Mouse (Mus musculus): Measurements from ENCODE around the gene Hsd17b11. TPM values are rescaled to one million over a fixed set of nuclear protein-coding genes. Genes with fewer than 3 reads are reported as not detected.

Hsd17b11 gene
- polyA plus RNA-seq, 1 experiment from 2014 or later: 1.3 TPM

GRCm38 (mm10) chr5:104052956-104053355 lies 31.2 kb upstream of the Hsd17b11 start:
- 56% methylated on average over 8 of the region's 8 CpGs for WGBS
- Histone ChIP-seq H3K9ac (replicated peaks) (no peak overlapping the region), H3K27me3 (no peaks in the 10 kb centered on the region), H3K4me3 (no peak overlapping the region), H3K4me1 (peaks cover 4% of the 10 kb centered on the region; the same call in 1 of the 2 replicates), H3K27ac (replicated peaks) (no peak overlapping the region), H3K9me3 (no peaks in the 10 kb centered on the region), H3K4me2 (replicated peaks) (no peak overlapping the region), H3K36me3 (peaks cover 27% of the 10 kb centered on the region)
- ATAC-seq (ENCODE audit: low FRiP score, low read depth): no peak

DNA sequence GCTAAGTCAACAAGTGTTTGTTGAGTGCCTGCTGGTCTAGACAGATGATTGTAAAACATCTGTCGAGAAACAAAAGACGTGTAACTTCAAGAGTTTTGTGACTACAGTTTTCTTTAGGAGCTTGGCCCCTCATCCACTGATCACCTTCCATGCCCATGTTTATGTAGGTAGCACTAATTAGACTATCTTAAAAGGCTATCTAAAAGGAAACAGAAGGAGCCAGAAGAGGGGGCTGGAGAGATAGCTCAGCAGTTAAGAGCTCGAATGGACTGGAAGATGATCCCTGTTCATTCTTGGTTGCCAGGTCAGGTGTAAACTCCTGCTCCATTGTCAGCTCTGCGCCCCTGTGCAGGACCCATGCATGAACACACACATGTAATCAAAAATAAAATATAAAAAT lies 26.4 kb upstream of the Hsd17b11 start:
- H3K36me3 ChIP-seq: peaks cover 22% of the 10 kb centered on the region
- H3K27me3 ChIP-seq: 0 out of 2 replicates have a peak, but pooled peaks cover 3% of the 10 kb centered on the region
- H3K9me3 ChIP-seq: no peaks in the 10 kb centered on the region
- 56% methylated on average over 4 of the region's 4 CpGs for WGBS
- H3K27ac ChIP-seq (replicated peaks): no peak overlapping the region
- H3K4me2 ChIP-seq (replicated peaks): peak overlapping the region; percentile 68
- peak overlapping the region; percentile 83; the same call in 1 of the 2 replicates for H3K4me3 ChIP-seq
- ATAC-seq (ENCODE audit: low FRiP score, low read depth): no peak
- H3K4me1 ChIP-seq: peaks cover 10% of the 10 kb centered on the region
- H3K9ac ChIP-seq (replicated peaks): no peak overlapping the region

DNA sequence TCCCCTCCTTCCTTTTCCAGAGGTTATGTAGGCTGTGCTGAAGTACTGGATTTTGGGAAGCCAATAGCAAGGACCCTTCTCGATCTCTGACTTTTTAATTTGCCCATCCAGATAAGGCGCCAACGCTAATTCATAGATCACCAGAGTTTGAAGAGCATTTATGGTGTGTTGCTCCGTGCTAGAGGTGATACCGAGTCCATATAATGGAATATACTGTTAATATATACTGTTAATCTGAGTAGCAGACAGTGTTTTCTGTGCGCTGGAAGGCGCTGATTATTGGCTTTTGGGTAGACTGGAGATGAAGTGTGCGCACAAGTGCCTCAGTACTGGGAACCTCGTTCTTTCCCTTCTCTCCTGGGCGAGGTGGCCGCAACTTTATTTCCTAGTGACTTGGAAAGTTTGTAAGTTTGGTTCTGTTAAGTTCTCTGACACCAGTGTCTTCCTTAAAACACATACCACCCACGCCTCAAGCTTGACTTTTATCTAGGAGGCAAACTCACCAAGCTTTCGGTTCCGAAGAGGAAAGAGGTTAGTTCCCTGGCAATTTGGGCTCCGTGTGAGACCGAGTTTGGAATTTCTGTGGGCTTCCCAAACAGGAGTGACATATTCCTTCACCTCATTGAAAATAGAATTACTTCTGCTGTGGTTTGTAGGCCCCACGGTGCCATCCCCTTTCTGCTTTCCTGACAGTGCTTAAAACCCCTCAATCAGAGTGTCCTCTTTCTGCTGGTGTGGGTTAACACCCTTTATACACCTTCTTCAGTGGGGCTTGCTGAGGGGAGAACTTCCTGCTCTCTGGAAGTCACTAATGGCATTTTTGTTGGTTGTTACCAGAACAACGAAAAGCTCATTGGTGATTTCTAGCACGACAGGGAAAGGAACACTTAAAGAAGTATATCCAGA lies 25.7 kb upstream of the Hsd17b11 start:
- Histone ChIP-seq H3K4me3 (peak overlapping the region; percentile 83), H3K27ac (replicated peaks) (peak overlapping the region; percentile 75), H3K4me2 (replicated peaks) (peak overlapping the region; percentile 68), H3K4me1 (peaks cover 10% of the 10 kb centered on the region), H3K9me3 (no peaks in the 10 kb centered on the region), H3K27me3 (0 out of 2 replicates have a peak, but pooled peaks cover 3% of the 10 kb centered on the region), H3K9ac (replicated peaks) (peak overlapping the region; percentile 85), H3K36me3 (peaks cover 20% of the 10 kb centered on the region)
- WGBS: 14% methylated on average over 19 of the region's 19 CpGs
- no peak; the same call in none of the 2 replicates for ATAC-seq (ENCODE audit: low FRiP score, low read depth)

GRCm38 (mm10) chr5:104046256-104047199 lies 24.8 kb upstream of the Hsd17b11 start, which contains the start of gene Nudt9:
Gene Nudt9, plus strand, starts transcription at chr5:104046306.
- WGBS: 6% methylated on average over 90 of the region's 90 CpGs
- Histone ChIP-seq H3K4me3 (peak within 1 kb of the TSS; percentile 83), H3K27ac (replicated peaks) (peak within 1 kb of the TSS; percentile 75), H3K36me3 (peaks cover 10% of the 10 kb centered on the region), H3K27me3 (0 out of 2 replicates have a peak, but pooled peaks cover 3% of the 10 kb centered on the region), H3K9ac (replicated peaks) (peak within 1 kb of the TSS; percentile 85), H3K4me2 (replicated peaks) (peak within 1 kb of the TSS; percentile 68), H3K9me3 (no peaks in the 10 kb centered on the region), H3K4me1 (peaks cover 10% of the 10 kb centered on the region)
- ATAC-seq (ENCODE audit: low FRiP score, low read depth): peak; percentile 99

GRCm38 (mm10) chr5:104043704-104044103 lies 22.0 kb upstream of the Hsd17b11 start:
- H3K27ac ChIP-seq (replicated peaks): no peak overlapping the region
- H3K4me3 ChIP-seq: no peak overlapping the region
- H3K4me2 ChIP-seq (replicated peaks): no peak overlapping the region
- ATAC-seq (ENCODE audit: low FRiP score, low read depth): no peak
- no peaks in the 10 kb centered on the region for H3K9me3 ChIP-seq
- H3K4me1 ChIP-seq: peaks cover 10% of the 10 kb centered on the region
- no peaks in the 10 kb centered on the region for H3K36me3 ChIP-seq
- 0 out of 2 replicates have a peak, but pooled peaks cover 3% of the 10 kb centered on the region for H3K27me3 ChIP-seq
- 45% methylated on average over 2 of the region's 2 CpGs for WGBS
- H3K9ac ChIP-seq (replicated peaks): no peak overlapping the region

- Histone ChIP-seq H3K27me3 (0 out of 2 replicates have a peak, but pooled peaks cover 3% of the 10 kb centered on the region), H3K4me1 (peaks cover 5% of the 10 kb centered on the region), H3K27ac (replicated peaks) (no peak overlapping the region), H3K9me3 (no peaks in the 10 kb centered on the region), H3K4me3 (no peak overlapping the region), H3K9ac (replicated peaks) (no peak overlapping the region), H3K36me3 (no peaks in the 10 kb centered on the region), H3K4me2 (replicated peaks) (no peak overlapping the region)
- no peak for ATAC-seq (ENCODE audit: low FRiP score, low read depth)
- WGBS: 93% methylated on average over 2 of the region's 2 CpGs
These were observed 21.2 kb upstream of the Hsd17b11 start for GRCm38 (mm10) chr5:104042906-104043305.

DNA sequence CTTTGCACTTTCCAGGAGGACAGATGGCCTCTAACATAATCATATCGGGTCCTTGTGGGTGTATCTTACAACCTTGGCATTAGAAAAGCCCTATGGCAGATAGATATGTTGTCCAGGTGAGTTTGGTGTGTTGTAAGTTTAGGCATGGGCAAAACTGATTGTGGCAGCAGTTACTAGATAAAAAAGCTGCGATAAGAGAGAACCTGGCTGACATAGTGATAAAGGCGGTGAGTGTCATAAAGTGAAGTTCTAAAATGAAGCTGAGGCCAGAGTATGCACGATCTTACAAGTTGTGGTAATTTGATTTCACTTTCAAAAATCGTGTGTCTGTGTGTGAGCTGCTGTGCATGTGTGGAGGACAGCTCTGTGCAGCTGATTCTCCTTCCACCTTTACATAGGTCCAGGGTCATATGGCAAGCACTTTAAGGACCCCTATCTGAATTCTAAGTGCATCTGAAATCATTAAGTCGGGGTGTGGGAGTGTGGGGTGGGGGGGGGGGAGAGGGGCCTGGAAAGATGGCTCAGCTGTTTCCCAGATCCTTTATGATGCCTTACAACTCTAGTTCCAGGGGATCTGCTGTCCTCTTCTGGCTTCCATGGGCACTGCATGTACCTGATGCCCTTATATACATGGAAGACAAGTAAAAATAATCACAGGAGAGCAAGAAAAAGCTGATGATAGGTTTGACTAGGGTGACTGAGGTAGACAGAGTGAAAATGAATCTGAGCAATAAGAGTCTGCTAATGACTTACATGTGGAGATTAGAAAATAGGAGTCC lies 17.6 kb upstream of the Hsd17b11 start:
- no peak overlapping the region for H3K4me3 ChIP-seq
- no peaks in the 10 kb centered on the region for H3K27me3 ChIP-seq
- no peaks in the 10 kb centered on the region for H3K36me3 ChIP-seq
- H3K9me3 ChIP-seq: no peaks in the 10 kb centered on the region
- 70% methylated on average over 6 of the region's 6 CpGs for WGBS
- H3K4me1 ChIP-seq: no peaks in the 10 kb centered on the region
- H3K27ac ChIP-seq (replicated peaks): no peak overlapping the region
- no peak overlapping the region for H3K9ac ChIP-seq (replicated peaks)
- peak; percentile 49; the same call in 1 of the 2 replicates for ATAC-seq (ENCODE audit: low FRiP score, low read depth)
- no peak overlapping the region for H3K4me2 ChIP-seq (replicated peaks)

- Histone ChIP-seq H3K4me2 (replicated peaks) (no peak overlapping the region), H3K36me3 (no peaks in the 10 kb centered on the region), H3K27me3 (no peaks in the 10 kb centered on the region), H3K4me1 (no peaks in the 10 kb centered on the region), H3K9me3 (no peaks in the 10 kb centered on the region), H3K4me3 (no peak overlapping the region), H3K27ac (replicated peaks) (no peak overlapping the region), H3K9ac (replicated peaks) (no peak overlapping the region)
- WGBS: 86% methylated on average over 1 of the region's 1 CpGs
- ATAC-seq (ENCODE audit: low FRiP score, low read depth): no peak
These were observed 15.0 kb upstream of the Hsd17b11 start for GRCm38 (mm10) chr5:104036686-104037085.

GRCm38 (mm10) chr5:104035824-104036223 lies 14.1 kb upstream of the Hsd17b11 start:
- H3K4me2 ChIP-seq (replicated peaks): no peak overlapping the region
- H3K9me3 ChIP-seq: no peaks in the 10 kb centered on the region
- H3K36me3 ChIP-seq: no peaks in the 10 kb centered on the region
- H3K27ac ChIP-seq (replicated peaks): no peak overlapping the region
- H3K9ac ChIP-seq (replicated peaks): no peak overlapping the region
- no peaks in the 10 kb centered on the region for H3K4me1 ChIP-seq
- H3K4me3 ChIP-seq: no peak overlapping the region
- WGBS: 81% methylated on average over 1 of the region's 1 CpGs
- ATAC-seq (ENCODE audit: low FRiP score, low read depth): no peak
- H3K27me3 ChIP-seq: no peaks in the 10 kb centered on the region

DNA sequence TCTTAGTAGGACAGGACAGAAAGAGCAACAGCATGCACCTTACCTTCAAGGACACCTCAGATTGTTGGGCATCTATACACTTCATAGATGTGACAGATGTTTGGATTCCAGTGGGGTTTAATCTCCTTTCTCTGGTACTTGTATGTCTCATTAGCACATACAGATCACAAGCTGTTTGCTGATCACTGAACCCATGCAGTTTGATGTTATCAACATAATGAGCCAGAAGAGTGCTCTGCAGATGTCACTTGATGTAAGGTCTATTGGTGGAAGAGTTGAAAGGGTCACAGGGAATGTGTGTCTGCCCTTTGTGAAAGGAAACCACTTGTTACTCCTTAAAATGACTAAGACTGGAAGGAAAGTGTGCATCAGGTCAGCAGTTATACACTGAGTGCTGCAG lies 13.3 kb upstream of the Hsd17b11 start:
- Histone ChIP-seq H3K9ac (replicated peaks) (no peak overlapping the region), H3K4me1 (no peaks in the 10 kb centered on the region), H3K4me2 (replicated peaks) (no peak overlapping the region), H3K4me3 (no peak overlapping the region), H3K36me3 (no peaks in the 10 kb centered on the region), H3K9me3 (no peaks in the 10 kb centered on the region), H3K27ac (replicated peaks) (no peak overlapping the region), H3K27me3 (no peaks in the 10 kb centered on the region)
- ATAC-seq (ENCODE audit: low FRiP score, low read depth): no peak

DNA sequence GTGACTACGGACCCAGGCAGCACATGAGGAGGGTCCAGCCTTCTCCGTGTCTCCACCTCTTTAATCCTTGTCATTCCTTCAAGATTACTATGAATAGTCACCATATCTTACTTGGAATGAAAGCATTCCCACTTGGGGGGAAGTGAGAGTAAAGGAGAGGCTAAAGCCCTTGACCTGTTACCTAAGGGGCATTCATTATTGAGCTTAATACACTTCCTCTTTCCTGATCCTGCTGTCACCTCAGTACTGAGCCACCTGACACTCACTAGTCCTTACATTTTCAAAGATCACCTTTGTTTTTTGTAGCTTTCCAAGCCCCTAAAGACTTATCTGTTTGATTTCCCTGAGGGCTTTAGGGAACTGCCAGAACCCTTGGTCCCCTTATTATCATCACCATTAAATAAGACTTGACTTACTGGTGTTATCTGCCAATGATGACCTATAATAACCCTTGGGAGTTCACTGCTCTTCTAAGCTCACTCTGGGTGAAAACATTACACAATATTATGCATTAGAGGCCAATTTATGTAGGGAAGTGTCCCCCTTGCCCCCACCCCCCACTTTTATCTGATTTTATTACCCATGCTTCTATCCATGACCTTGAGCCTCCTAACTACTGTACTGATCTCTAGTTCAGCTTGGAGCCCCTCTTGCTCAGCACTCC lies 10.8 kb upstream of the Hsd17b11 start:
- no peaks in the 10 kb centered on the region for H3K4me1 ChIP-seq
- H3K9me3 ChIP-seq: no peaks in the 10 kb centered on the region
- H3K9ac ChIP-seq (replicated peaks): no peak overlapping the region
- no peak overlapping the region for H3K27ac ChIP-seq (replicated peaks)
- no peak for ATAC-seq (ENCODE audit: low FRiP score, low read depth)
- WGBS: 80% methylated on average over 2 of the region's 2 CpGs
- H3K4me2 ChIP-seq (replicated peaks): no peak overlapping the region
- H3K4me3 ChIP-seq: no peak overlapping the region
- H3K27me3 ChIP-seq: no peaks in the 10 kb centered on the region
- no peaks in the 10 kb centered on the region for H3K36me3 ChIP-seq
